Mouse (Mus musculus): ENCODE measurements around the gene Baiap2.

DNA sequence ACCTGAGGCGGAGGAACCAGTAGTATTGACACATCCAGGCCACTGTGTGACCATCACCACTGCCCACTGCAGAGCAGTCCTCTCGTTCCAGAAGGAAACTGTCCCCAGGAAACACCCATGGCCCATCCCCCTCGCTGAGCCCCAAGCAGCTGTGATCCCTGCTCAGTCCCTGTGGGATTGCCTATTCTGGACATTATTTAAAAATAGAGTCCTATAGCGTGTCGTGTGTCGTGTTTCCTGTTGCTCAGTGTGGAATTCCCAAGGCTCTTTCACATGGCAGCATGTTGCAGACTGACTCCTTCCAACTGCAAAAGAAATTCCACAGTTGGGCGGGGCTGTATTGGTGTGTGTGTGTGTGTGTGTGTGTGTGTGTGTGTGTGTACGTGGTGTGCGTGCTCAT lies 109.7 kb downstream of the Baiap2 start:
- TF ChIP-seq CTCF (IDR thresholded peaks at IDR 0.05; ENCODE audit: control insufficient read depth, insufficient read depth, low read length) (no peak), POLR2A (IDR thresholded peaks at IDR 0.05; ENCODE audit: borderline replicate concordance, control insufficient read depth, low read depth, low read length) (no peak)

Measured in bone marrow, adult 2 months (tissue).